Mouse (Mus musculus) embryonic fibroblast, embryonic 13.5 days (primary cell): Measurements from ENCODE around the gene Sympk. TPM values are rescaled to one million over a fixed set of nuclear protein-coding genes. Genes with fewer than 3 reads are reported as not detected.

Experiments used
- H3K27ac ChIP-seq: 2 replicates; pipeline ENCODE4 v1.5.1; 2012; ENCODE audit warnings: low read length, control low read depth, inconsistent platforms; ENCODE audit not compliant: insufficient read depth
- H3K4me1 ChIP-seq: 2 replicates; pipeline ENCODE4 v1.6.1; 2011; ENCODE audit warnings: low read length; ENCODE audit not compliant: control insufficient read depth, insufficient read depth
- H3K4me3 ChIP-seq: 2 replicates; pipeline ENCODE4 v1.5.1; 2011; ENCODE audit warnings: mild to moderate bottlenecking, control low read depth, low read length; ENCODE audit not compliant: insufficient read depth
- CTCF ChIP-seq: IDR thresholded peaks from 2 replicates; pipeline ENCODE4 v1.5.1; 2011; ENCODE audit warnings: mild to moderate bottlenecking, control low read depth, low read length, moderate library complexity, borderline replicate concordance; ENCODE audit not compliant: insufficient read depth
- POLR2A ChIP-seq: IDR thresholded peaks from 2 replicates; pipeline ENCODE4 v1.6.1; 2011; ENCODE audit warnings: low read depth, mild to moderate bottlenecking, control low read depth, low read length, moderate library complexity
- polyA plus RNA-seq: library from polyadenylated mRNA; stranded (reverse); fragments of >200 nt; gene quantifications from 2 replicates; pipeline ENCODE4 v1.2.4, GENCODE M21; 2011; ENCODE audit warnings: low read depth; ENCODE audit not compliant: missing spikeins, insufficient read length

Gene Sympk
- polyA plus RNA-seq, 1 experiment: 72.6 TPM

DNA sequence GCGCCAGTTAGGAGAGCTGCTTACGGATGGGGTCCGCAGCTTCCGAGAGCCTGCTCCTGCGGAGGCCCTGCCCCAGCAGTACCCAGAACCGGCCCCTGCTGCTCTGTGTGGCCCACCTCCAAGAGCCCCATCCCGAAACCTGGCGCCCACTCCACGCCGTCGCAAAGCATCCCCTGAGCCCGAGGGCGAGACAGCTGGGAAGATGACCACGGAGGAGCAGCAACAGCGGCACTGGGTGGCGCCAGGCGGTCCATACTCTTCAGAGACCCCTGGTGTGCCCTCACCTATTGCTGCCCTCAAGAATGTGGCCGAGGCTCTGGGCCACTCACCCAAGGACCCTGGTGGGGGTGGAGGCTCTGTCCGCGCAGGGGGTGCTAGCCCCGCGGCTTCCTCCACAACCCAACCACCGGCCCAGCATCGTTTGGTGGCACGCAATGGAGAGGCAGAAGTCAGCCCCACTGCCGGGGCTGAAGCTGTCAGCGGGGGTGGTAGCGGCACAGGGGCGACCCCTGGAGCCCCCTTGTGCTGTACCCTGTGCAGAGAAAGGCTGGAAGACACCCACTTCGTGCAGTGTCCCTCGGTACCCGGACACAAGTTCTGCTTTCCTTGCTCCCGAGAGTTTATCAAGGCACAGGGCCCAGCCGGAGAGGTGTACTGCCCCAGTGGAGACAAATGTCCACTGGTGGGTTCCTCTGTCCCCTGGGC is 18.6 kb upstream of the Sympk start:
- peak overlapping the region; percentile 70; the same call in 1 of the 2 replicates for H3K4me3 ChIP-seq
- peaks cover 5% of the 10 kb centered on the region; the same call in 1 of the 2 replicates for H3K4me1 ChIP-seq
- no peak for TF ChIP-seq CTCF
- TF ChIP-seq POLR2A: no peak
- H3K27ac ChIP-seq: no peak overlapping the region

DNA sequence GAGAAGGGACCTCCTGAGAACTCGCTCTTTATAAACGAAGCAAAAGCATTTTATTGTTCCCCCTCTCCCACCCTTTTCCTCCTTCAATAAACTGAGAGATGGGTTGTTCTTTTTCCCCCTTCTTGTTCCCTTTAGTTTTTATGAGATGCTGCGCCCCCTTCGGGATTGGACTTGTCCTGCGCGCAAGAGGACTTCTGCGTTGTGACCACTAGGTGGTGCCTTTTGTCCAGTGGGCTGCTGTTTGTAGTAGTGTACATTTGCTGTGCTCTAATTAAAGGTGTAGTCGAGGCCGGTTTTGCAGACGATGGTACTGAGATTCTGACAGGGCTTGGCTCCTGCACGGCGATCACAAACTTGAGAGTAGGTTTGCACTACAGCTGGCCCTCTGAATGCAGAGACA is 17.7 kb upstream of the Sympk start:
- TF ChIP-seq CTCF: peak; percentile 95
- no peak for TF ChIP-seq POLR2A
- Histone ChIP-seq H3K4me3 (no peak overlapping the region), H3K27ac (no peak overlapping the region), H3K4me1 (peaks cover 5% of the 10 kb centered on the region; the same call in 1 of the 2 replicates)

- no peak for TF ChIP-seq POLR2A
- no peak for TF ChIP-seq CTCF
- H3K27ac ChIP-seq: no peak overlapping the region
- no peak overlapping the region for H3K4me3 ChIP-seq
- peaks cover 5% of the 10 kb centered on the region; the same call in 1 of the 2 replicates for H3K4me1 ChIP-seq
Observed at GRCm38 (mm10) chr7:19007026-19007977, 16.9 kb upstream of the Sympk start.

DNA sequence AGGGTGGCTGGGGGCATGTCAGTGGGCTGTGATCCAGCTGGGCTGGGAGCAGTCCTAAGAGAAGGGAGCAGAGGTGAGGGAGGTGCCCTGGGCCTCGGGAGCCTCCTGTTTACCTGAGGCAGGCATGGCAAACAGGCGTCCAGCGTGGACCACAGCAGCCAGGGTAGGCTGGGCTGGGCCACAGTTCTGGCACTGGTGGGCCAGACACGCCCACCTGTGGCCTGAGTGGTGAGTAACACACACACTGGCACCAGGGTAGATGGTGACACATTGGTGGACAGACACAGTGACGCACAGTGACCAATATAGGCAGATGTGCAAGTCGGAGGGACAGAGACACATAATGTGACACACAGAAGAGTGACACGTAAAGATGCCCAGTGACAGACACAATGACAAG is 13.6 kb upstream of the Sympk start:
- no peak overlapping the region for H3K4me3 ChIP-seq
- TF ChIP-seq CTCF: no peak
- TF ChIP-seq POLR2A: no peak
- peaks cover 1% of the 10 kb centered on the region; the same call in 1 of the 2 replicates for H3K4me1 ChIP-seq
- no peak overlapping the region for H3K27ac ChIP-seq

GRCm38 (mm10) chr7:19012025-19012621 is 12.1 kb upstream of the Sympk start:
- H3K27ac ChIP-seq: no peak overlapping the region
- H3K4me3 ChIP-seq: no peak overlapping the region
- TF ChIP-seq POLR2A (no peak), CTCF (no peak)
- H3K4me1 ChIP-seq: no peaks in the 10 kb centered on the region

- H3K4me1 ChIP-seq: no peaks in the 10 kb centered on the region
- H3K4me3 ChIP-seq: no peak overlapping the region
- no peak overlapping the region for H3K27ac ChIP-seq
- no peak for TF ChIP-seq POLR2A
- no peak for TF ChIP-seq CTCF
Observed at GRCm38 (mm10) chr7:19012882-19013281, 11.3 kb upstream of the Sympk start.

- Histone ChIP-seq H3K27ac (no peak overlapping the region), H3K4me3 (no peak overlapping the region), H3K4me1 (no peaks in the 10 kb centered on the region)
- TF ChIP-seq CTCF: no peak
- no peak for TF ChIP-seq POLR2A
Observed at GRCm38 (mm10) chr7:19014452-19014851, 9.7 kb upstream of the Sympk start.

DNA sequence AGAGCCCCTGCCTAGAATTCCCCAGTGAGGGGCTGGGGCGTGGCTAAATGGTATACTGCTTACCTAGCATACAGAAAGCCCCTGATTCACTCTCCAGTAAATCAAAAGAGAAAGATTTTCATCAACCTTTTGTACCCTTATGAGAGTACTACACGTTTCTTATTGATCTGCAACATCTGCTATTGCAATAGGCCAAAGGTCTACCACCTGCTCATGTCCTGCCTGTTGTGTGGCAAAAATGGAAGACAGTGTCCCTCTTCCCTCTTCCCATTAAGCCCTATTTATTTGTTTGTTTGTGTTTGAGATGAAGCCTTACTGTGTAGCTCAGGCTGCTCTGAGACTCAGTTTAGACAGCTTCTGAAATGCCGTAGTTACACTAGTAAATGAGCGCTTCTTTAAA is 8.1 kb upstream of the Sympk start:
- TF ChIP-seq POLR2A: no peak
- TF ChIP-seq CTCF: no peak
- Histone ChIP-seq H3K4me3 (no peak overlapping the region), H3K27ac (no peak overlapping the region), H3K4me1 (no peaks in the 10 kb centered on the region)

GRCm38 (mm10) chr7:19017909-19018308 is 6.3 kb upstream of the Sympk start:
- no peaks in the 10 kb centered on the region for H3K4me1 ChIP-seq

DNA sequence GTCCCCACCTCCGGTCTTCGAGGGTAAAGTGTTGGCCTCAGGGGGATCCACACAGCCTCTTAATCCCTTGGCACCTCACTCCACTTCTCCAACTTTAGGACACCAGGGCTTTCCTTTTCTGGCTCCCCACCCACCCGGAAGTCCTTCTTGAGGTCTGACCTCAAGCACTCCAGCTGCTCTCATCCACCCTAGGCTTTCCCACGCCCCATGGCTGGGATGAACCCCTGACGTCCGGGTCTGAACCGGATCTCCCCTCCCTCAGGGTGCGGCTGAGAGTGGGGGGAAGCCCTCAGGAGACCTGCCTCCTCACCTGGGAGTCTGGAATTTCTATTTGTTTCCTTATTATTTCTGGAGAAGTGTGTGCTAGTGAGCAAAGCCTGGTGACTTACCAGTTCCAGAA is 3.1 kb upstream of the Sympk start:
- Histone ChIP-seq H3K4me3 (no peak overlapping the region), H3K4me1 (peaks cover 4% of the 10 kb centered on the region; the same call in 1 of the 2 replicates), H3K27ac (no peak overlapping the region)
- TF ChIP-seq CTCF (no peak), POLR2A (no peak)

More at GRCm38 (mm10) chr7:19017909-19018308, 6.3 kb upstream of the Sympk start:
- H3K27ac ChIP-seq: no peak overlapping the region
- no peak overlapping the region for H3K4me3 ChIP-seq
- no peak for TF ChIP-seq POLR2A
- no peak for TF ChIP-seq CTCF
